Mouse (Mus musculus): Measurements from ENCODE around the gene Retnlb.

Retnlb gene

DNA sequence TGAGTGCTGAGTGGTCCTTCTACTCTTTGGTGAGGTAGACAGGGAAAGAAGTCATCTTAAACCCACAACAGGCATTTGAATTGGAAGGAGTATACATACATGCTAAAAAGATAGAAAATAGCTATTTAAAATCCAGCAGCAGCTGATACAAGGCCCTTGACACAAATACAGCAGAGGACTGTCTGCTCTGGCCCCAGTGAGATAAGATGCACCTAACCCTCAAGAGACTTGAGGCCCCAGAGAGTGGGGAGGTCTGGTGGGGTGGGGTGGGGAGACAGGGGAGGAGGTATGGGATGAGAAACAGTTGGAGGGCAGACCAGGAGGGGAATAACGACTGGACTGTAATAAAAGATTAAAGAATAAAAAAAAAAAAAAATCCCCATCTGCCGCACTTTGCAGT, 51.0 kb downstream of the Retnlb start:
- in situ Hi-C loops (cut with MboI; ENCODE audit: unreplicated experiment in 2 of 2): no loop called here

All from v-Abl transformed pro-B cells (cell line).